Mouse (Mus musculus): Measurements from ENCODE around the gene Mre11a. TPM values are rescaled to one million over a fixed set of nuclear protein-coding genes. Genes with fewer than 3 reads are reported as not detected.

Mre11a gene
- polyA plus RNA-seq (2016; fragmentation: Nextera tagmentation; extraction: Ambion mirVana) = 45.1 and 46.0 TPM in 2 replicates

DNA sequence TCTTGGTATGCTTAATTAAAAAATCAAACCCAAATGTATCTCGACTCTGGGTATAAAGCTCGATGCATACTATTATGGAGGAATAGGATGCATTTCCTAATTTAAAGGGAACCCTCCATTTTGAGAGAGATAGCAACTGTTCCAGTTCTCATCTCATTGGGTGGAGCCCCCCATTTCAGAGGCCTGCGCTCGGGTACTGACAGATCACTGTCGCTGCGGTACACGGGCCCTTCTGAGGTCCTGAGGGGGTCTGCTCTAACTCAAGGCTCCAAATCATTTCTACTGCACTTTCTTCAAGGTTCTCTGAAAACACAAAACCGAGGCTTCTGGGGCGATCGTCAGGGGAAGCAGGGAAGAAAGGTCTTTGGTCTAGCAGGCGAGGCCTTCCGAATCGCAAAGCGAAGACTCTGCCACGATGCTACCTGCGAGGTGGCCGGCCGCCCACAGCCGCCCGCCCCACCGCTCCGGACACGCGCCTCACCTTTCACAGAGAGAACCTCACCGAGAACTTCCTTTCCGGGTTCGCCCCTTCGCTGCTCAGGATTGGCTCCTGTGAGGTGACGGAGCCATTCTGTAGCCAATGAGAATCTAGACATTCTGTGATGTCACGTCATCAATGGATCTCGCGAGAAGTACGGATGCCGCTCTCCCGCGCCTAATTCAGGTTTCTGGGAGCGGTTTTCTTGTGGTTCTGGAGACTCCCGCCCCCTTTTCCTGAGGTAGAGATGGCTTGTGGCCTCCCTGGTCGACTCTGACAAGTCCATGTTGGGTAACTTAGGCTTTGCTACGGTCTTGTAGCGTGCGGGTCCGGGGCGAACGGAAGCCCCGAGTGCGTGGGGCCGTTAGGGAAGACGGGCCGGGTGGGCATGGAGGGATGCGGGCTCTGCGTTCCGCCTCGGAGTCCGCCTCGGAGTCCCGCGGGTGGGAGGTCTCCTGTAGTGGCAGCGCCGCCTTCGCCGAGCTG, at the start of gene Mre11a, which contains the start of gene Ankrd49:
Gene Mre11a, plus strand, starts transcription at position 616 of the 964 bp plus-strand sequence.
Gene Ankrd49, minus strand, starts transcription at position 818 of the 964 bp plus-strand sequence.
- Histone ChIP-seq H3K27me3 (ENCODE audit: poor library complexity, severe bottlenecking) (no peaks in the 10 kb centered on the region), H3K9me3 (no peaks in the 10 kb centered on the region), H3K36me3 (replicated peaks) (peaks cover 62% of the 10 kb centered on the region), H3K4me3 (peak within 1 kb of the TSS; percentile 71), H3K4me1 (peaks cover 17% of the 10 kb centered on the region), H3K27ac (peak within 1 kb of the TSS; percentile 94)
- peak; percentile 95 for DNase-seq (ENCODE audit: extremely low spot score, low spot score)
- under 1% methylated on average over 62 of the region's 62 CpGs for WGBS

DNA sequence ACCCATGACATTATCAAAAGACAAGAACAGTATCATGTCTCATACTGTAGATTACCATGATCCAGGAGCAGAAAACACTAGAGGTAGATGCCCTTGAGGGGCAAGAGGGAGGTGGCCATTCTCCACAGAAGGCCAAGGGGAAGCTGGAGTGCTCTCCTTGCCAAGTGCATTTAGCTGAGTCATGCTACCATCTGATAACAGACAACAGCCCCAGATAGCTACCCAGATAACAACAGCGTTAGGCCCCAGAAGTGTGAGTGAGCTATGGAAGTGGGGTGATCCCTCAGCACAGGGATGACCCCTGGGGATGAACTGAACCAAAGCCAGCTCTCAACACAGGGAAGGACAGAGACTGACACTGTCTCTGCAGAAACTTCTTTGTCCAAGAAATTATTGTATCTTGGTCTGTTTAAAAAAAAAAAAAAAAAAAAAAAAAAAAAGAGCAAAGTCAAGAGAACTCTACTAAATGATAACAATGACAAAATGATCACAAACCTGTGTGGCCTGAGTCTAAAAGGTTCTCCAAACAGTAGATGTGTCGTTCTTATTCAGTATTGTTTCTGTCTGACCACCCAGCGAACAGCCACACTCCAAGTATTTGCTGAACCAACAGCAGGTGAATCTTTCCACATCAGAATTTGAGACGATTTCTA, 44.8 kb upstream of the Mre11a start:
- 89% methylated on average over 4 of the region's 4 CpGs for WGBS
- no peaks in the 10 kb centered on the region for H3K36me3 ChIP-seq (replicated peaks)
- no peak overlapping the region for H3K4me3 ChIP-seq
- no peaks in the 10 kb centered on the region for H3K4me1 ChIP-seq
- H3K27ac ChIP-seq = no peak overlapping the region
- H3K9me3 ChIP-seq = no peaks in the 10 kb centered on the region
- H3K27me3 ChIP-seq (ENCODE audit: poor library complexity, severe bottlenecking) = no peaks in the 10 kb centered on the region
- DNase-seq (ENCODE audit: extremely low spot score, low spot score) = no peak

DNA sequence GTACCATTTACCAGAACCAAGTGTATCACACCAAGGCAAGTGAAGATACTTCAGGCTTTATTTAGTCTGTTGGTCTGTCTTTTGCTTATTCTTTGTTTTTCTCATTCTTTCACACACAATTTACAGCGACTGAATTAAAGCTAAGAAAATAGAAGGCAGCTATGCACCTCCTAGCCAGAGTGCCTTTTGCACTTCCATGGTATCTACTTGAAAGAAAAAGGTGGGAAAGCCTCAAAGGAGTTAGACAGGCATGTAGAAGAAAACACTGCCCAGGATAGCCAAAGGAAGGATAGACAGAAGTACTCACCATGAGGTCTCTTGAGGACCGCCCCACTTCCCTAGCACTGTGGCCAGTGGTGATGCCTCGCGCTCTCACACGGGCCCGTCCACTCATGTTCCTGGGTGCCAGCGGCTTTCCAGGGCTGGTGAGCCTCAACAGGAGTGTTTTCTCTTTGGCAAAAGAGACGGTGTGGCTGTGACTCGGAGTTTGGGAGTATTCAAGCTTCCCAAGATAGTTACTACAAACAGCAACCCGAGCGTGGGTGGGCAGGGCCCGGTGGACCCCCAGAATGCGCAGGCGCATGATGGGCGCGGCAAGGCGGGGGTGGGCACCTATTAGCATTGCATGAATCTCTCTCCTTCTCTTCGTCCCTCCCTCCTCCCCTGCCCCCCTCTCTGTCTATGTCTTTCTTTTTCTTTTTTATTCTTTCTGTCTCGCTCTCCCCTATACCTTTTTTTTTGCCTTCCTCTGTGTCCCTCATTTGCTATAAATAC, 44.1 kb upstream of the Mre11a start, which contains the start of gene Piwil4:
Gene Piwil4, minus strand, starts transcription at position 583 of the 774 bp plus-strand sequence.
- Histone ChIP-seq H3K9me3 (no peaks in the 10 kb centered on the region), H3K4me1 (no peaks in the 10 kb centered on the region), H3K4me3 (no peak within 1 kb of the TSS), H3K27me3 (ENCODE audit: poor library complexity, severe bottlenecking) (no peaks in the 10 kb centered on the region), H3K36me3 (replicated peaks) (no peaks in the 10 kb centered on the region), H3K27ac (no peak within 1 kb of the TSS)
- 87% methylated on average over 19 of the region's 19 CpGs for WGBS
- DNase-seq (ENCODE audit: extremely low spot score, low spot score) = no peak

- Histone ChIP-seq H3K27me3 (ENCODE audit: poor library complexity, severe bottlenecking) (peaks cover 43% of the 10 kb centered on the region), H3K27ac (peak overlapping the region; percentile 83), H3K36me3 (replicated peaks) (no peaks in the 10 kb centered on the region), H3K4me1 (peaks cover 15% of the 10 kb centered on the region), H3K9me3 (no peaks in the 10 kb centered on the region), H3K4me3 (peak overlapping the region; percentile 67)
- WGBS = 59% methylated on average over 42 of the region's 42 CpGs
- DNase-seq (ENCODE audit: extremely low spot score, low spot score) = no peak
Measured at GRCm38 (mm10) chr9:14750901-14751502, 33.5 kb upstream of the Mre11a start.

DNA sequence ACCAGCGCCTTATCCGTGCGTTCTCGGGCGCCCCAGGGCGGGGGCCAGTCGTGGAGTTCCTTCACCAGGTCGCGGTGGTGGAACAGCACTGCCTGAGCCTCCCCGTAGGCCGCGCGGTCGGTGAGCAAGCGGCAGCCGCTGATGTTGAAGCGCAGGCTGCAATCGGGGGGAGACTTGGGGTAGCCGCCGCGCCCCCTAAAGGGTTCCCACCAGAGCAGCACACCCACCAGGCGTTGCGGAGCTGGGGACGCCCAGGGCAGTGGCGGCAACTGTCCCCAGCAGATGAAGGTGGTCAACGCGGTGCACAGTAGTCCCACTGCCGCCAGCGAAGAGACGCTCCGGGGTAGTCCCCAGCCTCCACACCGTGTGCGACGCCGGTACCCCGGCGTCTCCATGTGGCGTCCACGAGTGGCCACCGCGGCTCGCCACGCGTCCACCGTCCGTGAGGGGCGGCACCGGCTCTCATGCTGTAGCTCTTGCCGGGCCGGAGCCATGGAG, 32.9 kb upstream of the Mre11a start:
- DNase-seq (ENCODE audit: extremely low spot score, low spot score) = peak; percentile 36
- 2% methylated on average over 50 of the region's 50 CpGs for WGBS
- Histone ChIP-seq H3K4me3 (peak overlapping the region; percentile 67), H3K36me3 (replicated peaks) (no peaks in the 10 kb centered on the region), H3K4me1 (peaks cover 15% of the 10 kb centered on the region), H3K9me3 (no peaks in the 10 kb centered on the region), H3K27me3 (ENCODE audit: poor library complexity, severe bottlenecking) (peaks cover 43% of the 10 kb centered on the region), H3K27ac (peak overlapping the region; percentile 83)

DNA sequence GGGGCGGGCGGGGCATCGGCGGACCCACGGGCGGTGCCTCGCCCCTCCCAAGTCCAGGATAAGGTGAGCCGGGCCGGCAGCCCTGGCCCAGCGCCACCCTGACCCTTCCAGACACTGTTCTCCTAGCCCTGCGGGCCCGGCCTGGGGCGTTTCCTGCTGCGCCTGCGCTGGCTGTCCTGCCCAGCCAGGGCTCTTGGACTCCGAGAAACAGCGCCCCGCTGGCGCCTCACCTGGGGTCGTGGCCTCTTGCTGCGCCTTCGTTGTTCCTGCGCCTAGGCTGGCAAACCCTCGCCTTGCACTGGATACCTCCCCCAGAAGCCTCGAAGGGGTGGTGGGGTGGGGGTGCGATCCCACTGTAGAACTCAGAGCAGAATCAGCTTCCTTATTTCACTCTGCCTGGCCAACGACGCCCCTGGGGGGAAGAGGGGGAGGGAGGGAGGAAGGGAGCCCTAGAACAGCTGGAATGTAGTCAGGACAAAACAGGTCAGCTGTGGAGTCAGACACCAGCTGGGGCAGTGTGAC, 32.4 kb upstream of the Mre11a start, which contains the start of gene Fut4:
Gene Fut4, minus strand, starts transcription at position 393 of the 522 bp plus-strand sequence.
- peaks cover 43% of the 10 kb centered on the region for H3K27me3 ChIP-seq (ENCODE audit: poor library complexity, severe bottlenecking)
- peaks cover 15% of the 10 kb centered on the region for H3K4me1 ChIP-seq
- no peaks in the 10 kb centered on the region for H3K36me3 ChIP-seq (replicated peaks)
- H3K4me3 ChIP-seq = peak within 1 kb of the TSS; percentile 67
- peak; percentile 47 for DNase-seq (ENCODE audit: extremely low spot score, low spot score)
- WGBS = under 1% methylated on average over 28 of the region's 28 CpGs
- no peaks in the 10 kb centered on the region for H3K9me3 ChIP-seq
- H3K27ac ChIP-seq = peak within 1 kb of the TSS; percentile 83

DNA sequence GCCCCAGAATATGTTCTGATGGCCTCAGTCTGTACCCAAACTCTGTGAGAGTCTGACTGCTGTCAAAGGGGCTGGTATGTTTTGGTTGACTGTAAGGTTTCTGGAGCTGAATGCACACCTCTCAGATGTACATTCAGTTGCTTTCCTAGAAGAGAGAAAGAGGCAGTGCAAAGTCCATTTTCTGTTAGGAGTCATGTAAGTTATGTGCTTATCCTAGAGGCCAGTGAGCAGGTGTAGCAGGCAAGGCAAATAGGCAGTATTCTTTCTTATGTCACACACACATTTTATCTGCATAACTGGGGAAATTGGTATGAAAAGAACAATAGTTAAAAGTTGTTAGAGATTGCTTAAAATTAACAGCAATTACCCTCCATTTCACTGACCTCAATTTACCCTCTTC, 30.5 kb upstream of the Mre11a start:
- no peak for DNase-seq (ENCODE audit: extremely low spot score, low spot score)
- Histone ChIP-seq H3K36me3 (replicated peaks) (no peaks in the 10 kb centered on the region), H3K27me3 (ENCODE audit: poor library complexity, severe bottlenecking) (peaks cover 43% of the 10 kb centered on the region), H3K9me3 (no peaks in the 10 kb centered on the region), H3K27ac (no peak overlapping the region), H3K4me3 (no peak overlapping the region), H3K4me1 (peaks cover 15% of the 10 kb centered on the region)

DNA sequence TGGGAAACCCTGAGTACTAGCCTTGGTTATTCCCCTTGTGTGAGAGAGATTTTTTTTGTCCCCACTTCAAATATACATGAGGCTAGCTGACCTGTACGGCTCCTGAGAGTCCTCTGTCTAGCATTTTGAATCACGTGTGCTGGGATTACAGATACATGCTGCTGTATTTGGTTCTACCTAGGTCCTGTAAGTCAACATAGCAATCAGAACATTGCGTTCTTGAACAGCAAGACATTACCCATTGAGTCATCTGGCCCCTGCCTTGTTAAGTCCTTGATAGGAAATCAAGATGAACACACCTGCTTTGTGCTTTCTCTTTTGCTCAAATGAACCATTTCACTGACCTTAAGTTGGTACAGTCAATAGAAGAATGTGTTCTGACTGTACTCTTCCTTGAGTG, 30.0 kb upstream of the Mre11a start:
- no peaks in the 10 kb centered on the region for H3K36me3 ChIP-seq (replicated peaks)
- peaks cover 38% of the 10 kb centered on the region for H3K27me3 ChIP-seq (ENCODE audit: poor library complexity, severe bottlenecking)
- no peak overlapping the region for H3K27ac ChIP-seq
- no peaks in the 10 kb centered on the region for H3K9me3 ChIP-seq
- peaks cover 15% of the 10 kb centered on the region for H3K4me1 ChIP-seq
- WGBS = 81% methylated on average over 3 of the region's 3 CpGs
- DNase-seq (ENCODE audit: extremely low spot score, low spot score) = no peak
- H3K4me3 ChIP-seq = no peak overlapping the region

GRCm38 (mm10) chr9:14758590-14758989, 25.9 kb upstream of the Mre11a start:
- Histone ChIP-seq H3K4me1 (no peaks in the 10 kb centered on the region), H3K4me3 (no peak overlapping the region), H3K36me3 (replicated peaks) (no peaks in the 10 kb centered on the region), H3K27me3 (ENCODE audit: poor library complexity, severe bottlenecking) (no peaks in the 10 kb centered on the region), H3K27ac (no peak overlapping the region), H3K9me3 (no peaks in the 10 kb centered on the region)
- DNase-seq (ENCODE audit: extremely low spot score, low spot score) = peak; percentile 12
- 73% methylated on average over 7 of the region's 7 CpGs for WGBS

DNA sequence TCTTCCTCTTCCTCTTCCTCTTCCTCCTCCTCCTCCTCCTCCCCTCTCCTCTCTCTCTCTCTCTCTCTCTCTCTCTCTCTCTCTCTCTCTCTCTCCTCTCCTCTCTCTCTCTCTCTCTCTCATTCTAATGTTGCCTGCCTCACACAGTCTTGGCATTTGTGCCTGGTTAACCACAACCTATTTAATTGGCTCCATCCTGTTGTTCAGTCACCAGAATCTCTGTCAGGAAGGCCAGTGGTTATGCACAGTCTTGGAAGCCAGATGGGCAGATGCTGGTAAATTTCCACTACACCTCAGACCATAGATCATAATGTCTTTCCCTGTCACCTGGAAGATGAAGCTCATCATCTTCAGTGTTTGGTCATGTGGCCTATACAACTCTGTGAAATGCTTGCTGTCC, 25.2 kb upstream of the Mre11a start:
- Histone ChIP-seq H3K27me3 (ENCODE audit: poor library complexity, severe bottlenecking) (no peaks in the 10 kb centered on the region), H3K27ac (no peak overlapping the region), H3K36me3 (replicated peaks) (no peaks in the 10 kb centered on the region), H3K9me3 (no peaks in the 10 kb centered on the region), H3K4me1 (no peaks in the 10 kb centered on the region), H3K4me3 (no peak overlapping the region)
- DNase-seq (ENCODE audit: extremely low spot score, low spot score) = no peak

DNA sequence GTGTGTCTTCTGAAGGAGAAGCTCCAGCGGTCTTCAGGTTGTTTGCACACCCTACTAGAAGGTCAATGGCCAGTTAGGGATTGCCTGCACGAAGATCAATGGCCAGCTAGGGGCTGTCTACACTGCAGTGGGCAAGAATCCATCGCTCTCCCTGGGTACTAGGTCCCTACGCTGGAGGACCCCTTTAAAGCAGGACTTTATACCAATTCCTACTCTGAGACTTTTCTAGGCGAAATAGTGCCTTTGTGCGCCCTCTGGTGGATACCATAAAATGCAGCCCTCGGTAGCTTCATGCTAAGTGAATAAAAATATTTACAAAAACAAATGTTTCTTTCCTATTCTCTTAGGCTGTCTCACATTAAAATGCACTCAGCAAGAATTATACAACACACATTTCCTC, 19.7 kb upstream of the Mre11a start:
- H3K27ac ChIP-seq = no peak overlapping the region
- no peaks in the 10 kb centered on the region for H3K9me3 ChIP-seq
- peaks cover 10% of the 10 kb centered on the region; the same call in 1 of the 2 replicates for H3K27me3 ChIP-seq (ENCODE audit: poor library complexity, severe bottlenecking)
- no peaks in the 10 kb centered on the region for H3K36me3 ChIP-seq (replicated peaks)
- no peaks in the 10 kb centered on the region for H3K4me1 ChIP-seq
- WGBS = 31% methylated on average over 7 of the region's 7 CpGs
- no peak overlapping the region for H3K4me3 ChIP-seq
- DNase-seq (ENCODE audit: extremely low spot score, low spot score) = no peak

DNA sequence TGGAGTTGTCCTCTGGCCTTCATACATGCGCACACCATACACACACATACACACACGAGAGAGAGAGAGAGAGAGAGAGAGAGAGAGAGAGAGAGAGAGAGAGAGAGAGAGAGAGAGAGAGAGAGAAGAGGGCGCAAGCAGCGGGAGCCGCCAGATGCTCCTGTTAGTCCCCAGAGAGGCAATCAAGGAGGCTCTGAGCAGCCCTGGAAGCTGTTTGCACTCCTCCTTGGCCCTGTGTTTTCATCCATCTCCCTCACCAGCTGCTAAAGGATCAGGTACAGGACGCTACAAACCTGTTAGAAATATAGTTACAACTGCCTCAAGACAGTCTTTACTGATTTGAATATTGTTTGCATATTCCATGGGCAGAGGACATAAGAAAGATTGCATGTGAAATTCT, 14.6 kb upstream of the Mre11a start:
- no peak overlapping the region for H3K27ac ChIP-seq
- H3K9me3 ChIP-seq = no peaks in the 10 kb centered on the region
- peaks cover 24% of the 10 kb centered on the region for H3K27me3 ChIP-seq (ENCODE audit: poor library complexity, severe bottlenecking)
- H3K4me3 ChIP-seq = no peak overlapping the region
- H3K36me3 ChIP-seq (replicated peaks) = no peaks in the 10 kb centered on the region
- 59% methylated on average over 6 of the region's 6 CpGs for WGBS
- DNase-seq (ENCODE audit: extremely low spot score, low spot score) = no peak
- H3K4me1 ChIP-seq = peaks cover 7% of the 10 kb centered on the region

Measured in forebrain, embryonic 10.5 days (tissue).